Mouse (Mus musculus) heart, embryonic 15.5 days (tissue): ENCODE measurements around the gene Tas2r138. TPM values are rescaled to one million over a fixed set of nuclear protein-coding genes. Genes with fewer than 3 reads are reported as not detected.

ENCODE experiments used
- ATAC-seq: fragments of 200-750 bp; cut with Nextera tagmentation; replicated peaks from 2 replicates; pipeline ENCODE4 v1.8.0; 2017; ENCODE audit warnings: low read depth, moderate TSS enrichment; ENCODE audit not compliant: insufficient number of reproducible peaks, insufficient read depth, low FRiP score
- H3K27ac ChIP-seq: fragments of 300-500 bp; sonication (generic); 2 replicates; pipeline ENCODE4 v1.5.1; 2015; ENCODE audit warnings: mild to moderate bottlenecking, inconsistent platforms
- H3K27me3 ChIP-seq: fragments of 300-500 bp; sonication (generic); 2 replicates; pipeline ENCODE4 v1.6.1; 2015; ENCODE audit warnings: inconsistent platforms
- H3K36me3 ChIP-seq: fragments of 300-500 bp; sonication (generic); 2 replicates; pipeline ENCODE4 v1.6.1; 2015; ENCODE audit warnings: mild to moderate bottlenecking, inconsistent platforms
- H3K4me1 ChIP-seq: fragments of 300-500 bp; sonication (generic); replicated peaks from 2 replicates; pipeline ENCODE4 v1.6.1; 2015; ENCODE audit warnings: inconsistent platforms
- H3K4me2 ChIP-seq: fragments of 300-500 bp; sonication (generic); 2 replicates; pipeline ENCODE4 v1.6.1; 2015; ENCODE audit warnings: inconsistent platforms, mild to moderate bottlenecking, moderate library complexity
- H3K4me3 ChIP-seq: fragments of 300-500 bp; sonication (generic); 2 replicates; pipeline ENCODE4 v1.5.1; 2015; ENCODE audit warnings: mild to moderate bottlenecking, inconsistent platforms
- H3K9ac ChIP-seq: fragments of 300-500 bp; sonication (generic); 2 replicates; pipeline ENCODE4 v1.6.1; 2015; ENCODE audit warnings: mild to moderate bottlenecking, inconsistent platforms
- H3K9me3 ChIP-seq: fragments of 300-500 bp; sonication (generic); replicated peaks from 2 replicates; pipeline ENCODE4 v1.6.1; 2016; ENCODE audit warnings: inconsistent platforms
- WGBS: fragments of 180-500 bp; shearing (Covaris S2); methylation state at CpG from one replicate; pipeline ENCODE4 v1.1.7; 2015; ENCODE audit warnings: mixed read lengths; 5-methylcytosine and 5-hydroxymethylcytosine counted together
- polyA plus RNA-seq: library from polyadenylated mRNA; unstranded; fragments of >200 nt; fragmentation: Nextera tagmentation; extraction: Ambion mirVana; gene quantifications from 2 replicates; pipeline ENCODE4 v1.2.1, GENCODE M21; 2015

Gene Tas2r138
- not detected in 2 replicates for polyA plus RNA-seq

GRCm38 (mm10) chr6:40613260-40613852 is at the start of gene Tas2r138:
Tas2r138 (minus strand) TSS chr6:40613310.
- H3K4me3 ChIP-seq = no peak within 1 kb of the TSS
- H3K36me3 ChIP-seq = no peaks in the 10 kb centered on the region
- H3K4me2 ChIP-seq = no peak within 1 kb of the TSS
- ATAC-seq = no peak
- no peaks in the 10 kb centered on the region for H3K4me1 ChIP-seq
- H3K27me3 ChIP-seq = no peaks in the 10 kb centered on the region; the same call in 1 of the 2 replicates
- no peaks in the 10 kb centered on the region for H3K9me3 ChIP-seq
- WGBS = 75% methylated on average over 4 of the region's 4 CpGs
- no peak within 1 kb of the TSS for H3K9ac ChIP-seq
- no peak within 1 kb of the TSS for H3K27ac ChIP-seq

GRCm38 (mm10) chr6:40660930-40661329 is 47.8 kb upstream of the Tas2r138 start:
- no peak overlapping the region for H3K4me2 ChIP-seq
- H3K9me3 ChIP-seq = no peaks in the 10 kb centered on the region
- no peak overlapping the region for H3K9ac ChIP-seq
- H3K36me3 ChIP-seq = no peaks in the 10 kb centered on the region
- no peaks in the 10 kb centered on the region for H3K4me1 ChIP-seq
- ATAC-seq = no peak
- H3K27ac ChIP-seq = no peak overlapping the region
- H3K4me3 ChIP-seq = no peak overlapping the region
- WGBS = 37% methylated on average over 2 of the region's 2 CpGs
- no peaks in the 10 kb centered on the region for H3K27me3 ChIP-seq

- H3K27ac ChIP-seq = no peak overlapping the region
- no peak overlapping the region for H3K4me2 ChIP-seq
- no peaks in the 10 kb centered on the region for H3K36me3 ChIP-seq
- no peak overlapping the region for H3K9ac ChIP-seq
- no peak for ATAC-seq
- no peaks in the 10 kb centered on the region for H3K27me3 ChIP-seq
- 65% methylated on average over 1 of the region's 1 CpGs for WGBS
- H3K9me3 ChIP-seq = no peaks in the 10 kb centered on the region
- no peaks in the 10 kb centered on the region for H3K4me1 ChIP-seq
- H3K4me3 ChIP-seq = no peak overlapping the region
These were observed 37.8 kb upstream of the Tas2r138 start for GRCm38 (mm10) chr6:40650953-40651352.

- Histone ChIP-seq H3K27me3 (no peaks in the 10 kb centered on the region), H3K36me3 (no peaks in the 10 kb centered on the region), H3K9me3 (no peaks in the 10 kb centered on the region), H3K9ac (no peak overlapping the region), H3K4me1 (no peaks in the 10 kb centered on the region), H3K4me2 (no peak overlapping the region), H3K4me3 (no peak overlapping the region), H3K27ac (no peak overlapping the region)
- ATAC-seq = no peak
- WGBS = 77% methylated on average over 8 of the region's 8 CpGs
These were observed 32.6 kb upstream of the Tas2r138 start for GRCm38 (mm10) chr6:40645701-40646100.

- H3K27ac ChIP-seq = no peak overlapping the region
- no peak overlapping the region for H3K4me3 ChIP-seq
- no peak for ATAC-seq
- no peaks in the 10 kb centered on the region for H3K36me3 ChIP-seq
- no peak overlapping the region for H3K9ac ChIP-seq
- WGBS = 55% methylated on average over 8 of the region's 8 CpGs
- no peaks in the 10 kb centered on the region for H3K9me3 ChIP-seq
- no peaks in the 10 kb centered on the region for H3K4me1 ChIP-seq
- no peaks in the 10 kb centered on the region for H3K27me3 ChIP-seq
- H3K4me2 ChIP-seq = no peak overlapping the region
These were observed 27.8 kb upstream of the Tas2r138 start for GRCm38 (mm10) chr6:40640710-40641538.

- Histone ChIP-seq H3K27ac (no peak overlapping the region), H3K4me3 (no peak overlapping the region), H3K9ac (no peak overlapping the region), H3K36me3 (no peaks in the 10 kb centered on the region), H3K4me1 (no peaks in the 10 kb centered on the region), H3K27me3 (no peaks in the 10 kb centered on the region), H3K9me3 (no peaks in the 10 kb centered on the region), H3K4me2 (no peak overlapping the region)
- WGBS = 85% methylated on average over 5 of the region's 5 CpGs
- no peak for ATAC-seq
These were observed 24.6 kb upstream of the Tas2r138 start for GRCm38 (mm10) chr6:40637755-40638154.

- Histone ChIP-seq H3K27ac (no peak overlapping the region), H3K27me3 (no peaks in the 10 kb centered on the region), H3K4me3 (no peak overlapping the region), H3K4me1 (no peaks in the 10 kb centered on the region), H3K9me3 (no peaks in the 10 kb centered on the region), H3K4me2 (no peak overlapping the region), H3K36me3 (no peaks in the 10 kb centered on the region), H3K9ac (no peak overlapping the region)
- no peak for ATAC-seq
- WGBS = 72% methylated on average over 6 of the region's 6 CpGs
These were observed 22.4 kb upstream of the Tas2r138 start for GRCm38 (mm10) chr6:40635559-40635958.

- no peak overlapping the region for H3K4me2 ChIP-seq
- H3K9ac ChIP-seq = no peak overlapping the region
- H3K36me3 ChIP-seq = no peaks in the 10 kb centered on the region
- no peak for ATAC-seq
- no peak overlapping the region for H3K4me3 ChIP-seq
- H3K27me3 ChIP-seq = no peaks in the 10 kb centered on the region
- no peaks in the 10 kb centered on the region for H3K9me3 ChIP-seq
- no peaks in the 10 kb centered on the region for H3K4me1 ChIP-seq
- 73% methylated on average over 1 of the region's 1 CpGs for WGBS
- H3K27ac ChIP-seq = no peak overlapping the region
These were observed 21.5 kb upstream of the Tas2r138 start for GRCm38 (mm10) chr6:40634640-40635071.

- 75% methylated on average over 8 of the region's 8 CpGs for WGBS
- no peak within 1 kb of the TSS for H3K4me3 ChIP-seq
- H3K9ac ChIP-seq = no peak within 1 kb of the TSS
- no peak within 1 kb of the TSS for H3K4me2 ChIP-seq
- no peaks in the 10 kb centered on the region for H3K27me3 ChIP-seq
- ATAC-seq = no peak
- H3K9me3 ChIP-seq = no peaks in the 10 kb centered on the region
- H3K36me3 ChIP-seq = no peaks in the 10 kb centered on the region
- H3K4me1 ChIP-seq = no peaks in the 10 kb centered on the region
- no peak within 1 kb of the TSS for H3K27ac ChIP-seq
These were observed 15.4 kb upstream of the Tas2r138 start, which contains the start of gene Mgam for GRCm38 (mm10) chr6:40628406-40629000. Mgam (plus strand) TSS chr6:40628831.

- Histone ChIP-seq H3K9me3 (no peaks in the 10 kb centered on the region), H3K27ac (no peak overlapping the region), H3K4me3 (no peak overlapping the region), H3K4me1 (no peaks in the 10 kb centered on the region), H3K9ac (no peak overlapping the region), H3K27me3 (no peaks in the 10 kb centered on the region), H3K36me3 (no peaks in the 10 kb centered on the region), H3K4me2 (no peak overlapping the region)
- WGBS = 63% methylated on average over 1 of the region's 1 CpGs
- no peak for ATAC-seq
These were observed 13.0 kb upstream of the Tas2r138 start for GRCm38 (mm10) chr6:40626111-40626510.

- no peak overlapping the region for H3K4me3 ChIP-seq
- 5% methylated on average over 2 of the region's 2 CpGs for WGBS
- H3K4me1 ChIP-seq = no peaks in the 10 kb centered on the region
- H3K9me3 ChIP-seq = no peaks in the 10 kb centered on the region
- H3K27me3 ChIP-seq = no peaks in the 10 kb centered on the region; the same call in 1 of the 2 replicates
- no peak overlapping the region for H3K27ac ChIP-seq
- ATAC-seq = no peak
- H3K4me2 ChIP-seq = no peak overlapping the region
- H3K36me3 ChIP-seq = no peaks in the 10 kb centered on the region
- no peak overlapping the region for H3K9ac ChIP-seq
These were observed 4.9 kb upstream of the Tas2r138 start for GRCm38 (mm10) chr6:40617965-40618364.
